Mouse (Mus musculus) gonadal fat pad, adult 2 months (tissue): ENCODE measurements around the gene Siah3. TPM values are rescaled to one million over a fixed set of nuclear protein-coding genes. Genes with fewer than 3 reads are reported as not detected.
"Not testable (repeated sequence)": the region's sequence is repeated elsewhere in the genome, so short reads cannot be mapped to it uniquely, and the experiment has no call there.

ENCODE experiments used
- DNase-seq: peaks from one replicate; pipeline ENCODE4 v3.0.0-alpha.2; 2012; ENCODE audit warnings: low read depth
- polyA plus RNA-seq: library from polyadenylated mRNA; depleted of rRNA; stranded (reverse); fragments of >200 nt; gene quantifications from 2 replicates; pipeline ENCODE4 v1.2.3, GENCODE M21; 2012; rRNA removed

The Siah3 gene
- 0.05 TPM in 2 replicates for polyA plus RNA-seq

DNA sequence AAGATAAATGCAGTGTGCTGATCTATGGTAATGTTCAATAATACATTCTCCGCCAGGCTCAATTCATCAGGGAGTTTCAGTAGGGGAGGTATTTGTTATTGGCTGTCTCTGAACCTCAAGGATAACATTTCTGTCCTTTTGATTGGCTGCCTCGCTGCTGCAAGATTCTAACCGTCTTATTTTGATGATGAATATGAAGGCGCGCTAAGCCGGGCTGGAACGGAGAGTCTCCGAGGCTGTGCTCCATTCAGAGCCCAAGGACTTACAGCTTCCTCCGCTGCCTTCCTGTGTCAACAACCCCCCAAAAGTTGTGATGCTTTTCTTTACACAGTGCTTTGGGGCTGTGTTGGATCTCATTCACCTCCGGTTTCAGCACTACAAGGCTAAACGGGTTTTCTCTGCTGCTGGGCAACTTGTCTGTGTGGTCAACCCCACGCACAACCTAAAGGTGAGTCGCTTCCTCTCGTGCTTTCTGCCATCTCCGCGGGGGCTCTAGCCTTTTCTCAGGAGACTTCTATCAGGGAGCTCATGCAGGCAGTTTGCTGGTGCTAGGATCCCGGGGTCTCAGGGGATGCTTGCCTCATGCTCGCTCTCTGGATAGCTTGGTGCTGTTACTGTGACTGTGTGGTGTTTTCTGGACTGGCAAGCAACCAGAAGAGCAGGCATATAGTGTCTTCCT, at the start of gene Siah3:
Gene Siah3 (plus strand): TSS at position 240 of the 679 bp plus-strand sequence.
- no peak for DNase-seq

DNA sequence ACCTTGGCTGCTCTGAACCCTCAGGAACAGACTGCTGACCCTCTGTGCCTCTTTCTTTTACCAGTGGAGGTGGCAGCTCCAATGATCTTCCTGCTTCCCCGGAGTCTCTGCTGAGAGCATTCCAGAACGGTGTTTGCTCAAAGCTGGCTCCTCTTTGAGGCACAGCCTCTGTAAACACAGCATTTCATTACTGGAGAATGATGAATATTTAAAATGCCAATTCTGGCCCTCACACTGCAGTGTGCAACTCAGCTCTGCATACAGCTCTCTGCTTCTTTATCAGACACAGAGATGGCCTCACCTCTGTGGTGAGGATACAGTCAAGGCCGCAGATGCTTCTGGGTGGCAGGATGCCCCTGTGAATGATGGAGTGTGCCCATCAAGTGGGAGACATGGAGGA, 46.0 kb upstream of the Siah3 start:
- no peak for DNase-seq

DNA sequence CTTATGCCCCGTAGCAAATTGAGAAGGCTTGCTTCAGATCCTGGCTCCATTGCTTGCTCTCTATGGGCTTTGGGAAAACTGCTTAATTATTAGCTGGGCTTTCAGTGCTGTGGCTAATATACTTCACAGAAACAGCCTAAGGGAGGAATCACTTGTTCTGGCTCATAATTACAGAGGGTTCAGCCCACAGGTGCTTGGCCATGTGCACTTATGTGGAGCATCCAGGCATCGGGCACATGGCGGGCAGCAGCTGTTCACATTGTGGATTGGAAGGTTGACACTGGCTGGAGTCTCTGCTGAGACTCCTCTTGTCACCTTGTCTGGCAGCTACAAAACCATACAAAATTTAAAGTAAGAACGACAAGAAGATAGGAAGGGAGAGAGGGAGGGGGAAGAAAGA, 45.4 kb upstream of the Siah3 start:
- no peak for DNase-seq

DNA sequence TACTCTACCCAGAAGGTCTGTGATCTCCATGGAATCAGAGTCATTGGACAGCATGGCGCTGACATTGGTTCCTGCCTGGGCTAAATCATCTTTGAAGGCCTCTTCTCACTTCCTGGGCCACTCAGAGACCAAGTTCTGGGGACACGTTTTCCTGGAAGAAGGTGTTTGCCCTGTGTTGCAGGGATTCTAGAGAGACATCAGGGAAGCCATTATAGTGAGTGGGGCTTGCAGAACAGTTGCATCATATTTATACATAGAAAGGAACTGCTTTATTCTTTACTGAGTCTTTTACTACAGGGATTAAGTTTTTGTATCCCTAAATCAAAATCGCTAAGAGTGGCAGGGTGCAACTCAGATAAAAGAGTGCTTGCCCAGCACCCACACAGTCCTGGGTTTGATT, 37.1 kb upstream of the Siah3 start:
- no peak for DNase-seq

DNA sequence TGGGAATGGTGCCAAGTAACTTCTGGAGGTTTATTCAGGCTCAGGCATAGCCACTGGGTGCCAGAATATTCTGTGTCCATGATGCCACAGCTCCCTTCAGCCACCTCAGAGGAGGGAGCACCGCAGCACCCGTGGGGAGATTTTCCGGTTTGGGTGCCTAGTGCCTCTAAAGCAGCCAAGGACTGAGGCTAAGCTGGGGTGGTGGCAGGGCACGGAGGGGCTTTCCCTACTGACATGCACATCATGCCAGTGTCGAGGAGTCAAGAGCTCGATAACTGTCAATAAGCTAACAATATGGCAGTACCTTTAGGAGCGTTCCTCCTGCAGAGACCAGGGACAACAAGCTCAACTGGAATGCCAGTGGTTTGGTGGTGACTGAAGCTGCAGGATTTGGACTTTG, 35.9 kb upstream of the Siah3 start:
- DNase-seq = no peak

DNA sequence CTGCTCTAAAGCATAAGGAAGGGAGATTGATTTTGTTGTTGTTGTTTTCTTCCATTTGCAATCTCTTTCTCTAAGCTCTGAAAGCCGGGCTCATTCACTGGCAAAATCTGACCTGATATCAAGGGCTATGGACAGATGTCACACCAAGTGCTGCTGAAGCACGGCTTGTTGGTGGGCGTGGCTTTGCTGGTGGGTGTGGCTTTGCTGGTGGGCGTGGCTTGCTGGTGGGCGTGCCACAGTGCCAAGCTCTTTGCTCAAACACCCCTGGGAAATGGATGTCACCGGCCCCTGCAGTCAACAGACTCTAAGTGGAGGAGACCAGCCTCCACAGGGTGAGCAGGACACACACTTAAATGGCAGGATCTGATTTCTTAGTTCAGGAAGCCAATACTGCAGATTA, 35.0 kb upstream of the Siah3 start:
- no peak for DNase-seq

DNA sequence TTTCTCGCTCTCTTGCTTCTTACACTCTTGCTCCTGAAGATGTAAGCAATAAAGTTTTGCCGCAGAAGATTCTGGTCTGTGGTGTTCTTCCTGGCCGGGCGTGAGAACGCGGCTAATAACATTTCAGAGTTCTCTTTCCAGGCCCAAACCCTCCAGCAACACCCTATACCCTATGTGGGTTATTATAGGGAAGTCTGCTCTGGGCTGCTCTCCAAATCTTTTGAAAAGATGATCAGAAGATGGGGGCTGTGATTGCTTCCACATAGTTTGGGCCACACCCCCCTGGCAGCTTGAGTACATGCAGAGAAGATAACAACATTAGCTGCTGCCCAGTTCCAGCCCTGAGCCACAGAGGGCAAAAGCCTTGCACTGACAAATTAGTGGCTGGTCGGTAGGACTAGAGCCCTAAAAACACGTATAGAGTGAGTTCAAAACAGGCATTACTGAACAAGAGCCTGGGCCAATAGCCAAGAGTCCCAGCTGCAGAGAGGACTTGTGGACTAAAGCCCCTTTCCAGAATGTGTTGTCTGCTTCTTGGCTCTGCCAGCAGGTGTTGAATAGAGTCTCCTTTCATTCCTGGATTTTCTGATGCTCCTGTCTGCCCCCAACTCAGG, 24.5 kb upstream of the Siah3 start:
- no peak for DNase-seq

DNA sequence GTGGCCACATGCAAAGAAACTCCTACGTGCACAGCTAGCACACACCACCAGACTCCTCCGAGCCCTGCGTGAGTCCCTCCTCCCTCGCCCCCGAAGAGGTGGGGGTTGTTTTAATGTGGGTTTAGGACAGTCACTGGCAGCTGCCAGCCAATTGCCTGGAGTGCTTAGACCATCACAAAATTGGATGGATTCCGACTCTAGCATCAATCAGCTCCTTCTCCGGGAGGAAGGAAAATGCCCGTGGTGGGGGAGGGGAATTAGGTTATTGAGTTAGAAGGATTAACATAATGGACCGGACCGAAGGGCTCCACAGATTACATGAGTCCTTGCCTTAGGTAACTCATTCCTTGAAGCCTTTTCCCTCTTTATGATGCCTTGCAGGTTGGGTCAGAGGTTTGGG, 22.9 kb upstream of the Siah3 start:
- no peak for DNase-seq

DNA sequence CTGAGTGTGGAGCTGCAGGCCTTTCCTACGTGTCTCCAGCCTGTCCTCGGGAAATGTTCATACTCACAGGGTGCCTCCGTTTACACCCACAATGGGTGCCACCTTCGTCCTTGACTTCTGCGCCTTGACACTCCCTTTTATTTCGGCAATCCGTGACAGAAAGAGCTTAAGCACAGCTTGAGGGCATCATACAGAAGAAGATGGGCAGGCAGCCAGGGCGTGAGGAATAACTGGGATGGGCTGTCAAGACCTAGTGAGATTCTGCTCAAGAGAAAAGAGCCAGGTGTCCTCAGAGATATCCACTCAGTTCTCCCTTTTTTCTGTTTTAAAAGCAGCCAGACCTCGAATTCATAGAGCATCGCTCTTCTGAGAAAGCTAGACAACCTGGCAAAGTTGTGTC, 21.2 kb upstream of the Siah3 start:
- no peak for DNase-seq

DNA sequence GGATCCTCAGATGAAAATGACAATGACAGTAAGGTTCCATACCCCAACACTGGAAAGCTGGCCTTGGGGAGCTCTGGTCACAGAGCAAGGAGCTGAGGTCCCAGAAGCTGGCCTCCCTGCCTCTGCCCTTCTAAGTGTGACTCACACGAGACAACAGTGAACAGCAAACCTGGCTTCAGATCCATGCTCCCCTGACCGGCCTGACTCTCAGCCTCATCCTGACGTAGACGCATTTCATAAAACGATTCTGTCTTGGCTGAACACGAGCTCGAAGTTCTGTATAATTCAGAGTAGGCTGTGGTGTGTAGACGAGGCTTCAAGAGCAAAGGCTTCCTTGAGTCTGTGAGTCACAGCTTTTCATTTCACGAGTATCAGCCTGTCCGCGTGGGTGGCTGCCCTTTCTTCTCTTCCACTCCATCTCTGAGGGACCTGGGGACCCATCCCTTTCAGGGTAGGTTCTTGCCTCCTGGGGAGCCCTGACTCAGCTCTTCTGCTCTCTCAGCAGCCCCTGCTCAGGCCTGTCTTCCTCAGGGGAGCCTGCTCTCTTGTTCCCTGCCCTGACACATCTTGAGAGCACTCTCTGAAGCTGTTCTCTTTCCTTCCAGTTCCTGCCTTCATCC, 11.2 kb upstream of the Siah3 start:
- no peak for DNase-seq

DNA sequence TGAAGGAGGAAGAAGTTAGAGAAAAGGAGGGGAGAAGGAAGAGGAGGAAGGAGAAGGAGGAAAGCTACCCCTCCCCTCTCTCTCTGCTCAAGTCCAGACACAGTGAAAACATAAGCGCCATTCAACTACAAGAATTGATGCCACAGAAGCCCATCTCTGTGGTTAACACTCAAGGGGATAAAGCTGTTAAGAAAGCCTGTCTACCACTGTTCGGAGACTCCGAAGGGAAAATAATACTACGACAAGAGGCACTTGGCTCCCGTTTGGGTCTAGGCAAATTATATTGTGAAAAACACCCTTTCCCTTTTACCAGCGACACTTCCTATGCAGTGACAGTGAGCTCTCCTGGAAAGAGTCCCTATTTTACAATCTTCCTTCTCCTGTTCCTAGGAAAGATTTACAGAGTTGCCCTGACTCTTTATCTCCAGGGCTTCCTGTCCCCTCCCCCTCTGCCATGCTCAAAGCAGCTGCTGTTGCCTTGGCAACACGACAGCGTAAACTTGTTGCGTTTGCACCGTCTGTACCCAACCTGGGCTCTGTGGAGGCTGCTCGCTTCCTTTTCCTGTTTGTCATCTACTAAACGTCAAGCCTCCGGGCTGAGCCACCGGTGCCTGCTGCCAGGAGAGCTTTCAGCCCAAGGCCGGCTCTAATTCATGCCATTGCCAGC, 10.4 kb upstream of the Siah3 start:
- DNase-seq = no peak

DNA sequence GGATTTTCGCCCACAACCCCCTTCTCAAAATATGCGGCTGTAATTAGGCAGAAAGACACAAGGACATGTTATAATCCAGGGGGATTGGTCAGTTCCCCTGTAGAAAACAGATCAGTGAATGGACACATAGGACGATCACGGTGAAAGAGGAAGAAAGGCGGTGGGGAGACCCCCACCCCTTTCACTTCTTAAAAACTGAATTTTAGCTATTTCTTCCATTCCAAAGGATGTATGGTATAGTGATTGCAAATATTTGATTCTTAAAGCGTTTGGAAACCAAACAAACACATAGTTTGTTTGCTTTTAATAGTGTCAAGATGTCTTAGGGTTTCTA, 9.9 kb upstream of the Siah3 start:
- DNase-seq = no peak

DNA sequence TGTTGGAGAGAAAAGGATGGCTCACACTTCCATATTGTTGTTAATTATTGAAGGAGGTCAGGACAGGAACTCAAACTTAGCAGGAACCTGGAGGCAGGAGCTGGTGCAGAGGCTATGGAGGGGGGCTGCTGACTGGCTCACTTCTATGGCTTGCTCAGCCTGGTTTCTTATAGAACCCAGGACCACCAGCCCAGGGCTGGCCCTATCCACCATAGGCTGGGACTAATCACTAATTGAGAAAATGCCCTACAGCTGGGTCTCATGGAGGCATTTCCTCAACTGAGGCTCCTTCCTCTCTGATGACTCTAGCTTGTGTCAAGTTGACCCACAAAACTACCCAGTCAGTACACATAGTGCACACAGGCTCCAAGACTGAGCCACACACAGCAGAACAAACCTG, 9.5 kb upstream of the Siah3 start:
- not testable (repeated sequence) for DNase-seq

DNA sequence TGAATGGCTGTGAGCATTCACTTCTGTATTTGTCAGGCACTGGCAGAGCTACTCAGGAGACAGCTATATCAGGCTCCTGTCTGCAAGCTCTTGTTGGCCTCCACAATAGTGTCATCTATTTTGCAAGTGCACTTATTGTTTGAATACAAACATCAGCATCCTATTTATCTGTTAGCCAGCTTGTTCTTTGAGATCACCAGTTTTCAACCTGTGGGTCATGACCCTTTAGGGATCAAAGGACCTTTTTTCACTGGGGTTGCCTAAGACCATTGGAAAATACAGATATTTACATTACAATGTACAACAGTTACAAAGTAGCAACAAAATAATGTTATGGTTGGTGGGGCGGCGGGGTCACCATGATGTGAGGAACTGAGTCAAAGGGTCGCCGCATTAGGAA, 1.9 kb upstream of the Siah3 start:
- DNase-seq = no peak

DNA sequence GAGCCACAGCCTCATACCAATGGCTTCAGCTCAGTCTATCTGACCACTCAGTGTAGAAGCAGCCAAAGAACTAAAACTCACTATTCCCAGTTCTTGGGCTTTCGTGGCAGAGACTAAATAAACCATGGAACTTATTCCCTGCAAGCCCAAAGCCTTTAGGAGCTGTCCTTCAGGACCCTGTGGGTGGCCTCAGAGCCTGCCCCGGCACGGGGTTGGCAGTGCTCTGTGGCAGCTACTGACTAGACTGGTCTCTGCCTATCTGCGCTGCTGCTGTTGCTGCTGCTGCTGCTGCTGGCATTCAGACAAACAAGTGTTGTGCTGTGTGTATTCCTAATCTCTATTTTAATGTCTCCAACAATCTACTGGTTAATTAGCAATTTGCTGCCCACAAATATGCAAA, 1.1 kb upstream of the Siah3 start:
- no peak for DNase-seq

DNA sequence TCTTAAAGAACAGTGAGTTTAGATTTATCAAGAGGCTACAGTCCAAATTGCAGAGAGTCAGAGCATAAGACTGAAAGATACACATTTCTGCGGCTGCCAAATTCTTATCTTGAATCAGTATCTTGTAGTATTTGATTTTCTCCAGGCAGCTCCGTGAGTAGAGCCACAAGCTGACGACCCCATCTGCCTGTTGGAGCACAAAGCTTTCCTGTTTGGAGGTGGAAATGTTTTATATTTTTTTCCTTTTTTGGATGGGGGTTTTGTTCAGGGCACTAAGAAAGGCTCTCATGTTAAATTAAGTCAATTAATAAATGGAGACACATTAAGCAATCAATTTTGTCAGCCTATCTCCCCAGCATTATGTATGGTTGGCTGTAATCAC, 430 bp upstream of the Siah3 start:
- DNase-seq = no peak

DNA sequence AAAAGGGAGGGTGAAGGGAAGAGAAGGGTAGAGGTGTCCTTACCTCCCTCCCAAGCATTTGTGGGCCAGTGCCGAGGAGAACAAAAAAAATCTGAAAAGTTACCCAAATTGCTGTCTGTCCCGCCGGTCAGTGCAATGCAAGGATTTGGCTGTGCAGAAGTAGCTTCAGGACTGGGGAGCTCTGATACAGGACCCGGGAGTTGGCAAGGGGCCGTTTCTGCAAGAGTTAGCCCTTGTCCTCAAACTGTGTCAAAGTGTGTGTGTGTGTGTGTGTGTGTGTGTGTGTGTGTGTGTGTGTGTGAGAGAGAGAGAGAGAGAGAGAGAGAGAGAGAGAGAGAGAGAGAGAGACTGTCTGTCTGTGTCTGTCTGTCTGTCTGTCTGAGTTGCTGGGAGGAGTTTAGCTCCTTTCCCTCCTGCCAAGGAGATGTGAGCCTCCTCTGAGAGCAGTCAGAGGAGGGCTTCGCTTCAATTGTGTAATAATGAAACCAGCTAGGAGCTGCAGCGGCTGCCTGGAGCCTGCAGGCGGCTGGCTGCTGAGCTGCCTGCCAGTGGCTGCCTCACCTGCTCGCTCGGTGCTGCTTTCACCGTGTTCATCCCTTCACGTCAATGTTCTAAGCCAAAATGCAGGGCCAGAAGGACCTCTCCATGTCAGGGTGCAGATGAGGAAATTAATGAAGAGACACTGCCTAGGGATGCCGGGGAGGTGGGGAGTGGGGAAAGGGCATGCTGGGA, 873 bp downstream of the Siah3 start:
- no peak for DNase-seq

DNA sequence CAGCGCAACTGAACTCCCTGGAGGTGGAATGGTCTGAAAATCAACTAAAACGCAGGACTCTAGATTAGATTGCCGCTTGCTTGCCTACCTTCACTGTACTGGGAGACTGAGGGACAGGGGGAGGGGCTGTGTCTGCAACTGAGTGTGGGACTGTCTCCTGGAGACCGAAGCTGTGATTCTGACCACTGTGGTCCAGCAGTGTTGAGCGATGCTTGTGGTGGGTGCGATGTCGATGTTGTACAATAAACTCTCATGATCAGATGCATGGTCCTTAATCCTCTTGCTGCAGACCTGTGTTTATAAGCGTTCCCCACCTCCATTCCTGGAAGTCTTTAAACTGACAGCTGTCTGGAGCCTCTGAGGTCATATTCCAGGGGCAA, 1.4 kb downstream of the Siah3 start:
- DNase-seq = no peak

DNA sequence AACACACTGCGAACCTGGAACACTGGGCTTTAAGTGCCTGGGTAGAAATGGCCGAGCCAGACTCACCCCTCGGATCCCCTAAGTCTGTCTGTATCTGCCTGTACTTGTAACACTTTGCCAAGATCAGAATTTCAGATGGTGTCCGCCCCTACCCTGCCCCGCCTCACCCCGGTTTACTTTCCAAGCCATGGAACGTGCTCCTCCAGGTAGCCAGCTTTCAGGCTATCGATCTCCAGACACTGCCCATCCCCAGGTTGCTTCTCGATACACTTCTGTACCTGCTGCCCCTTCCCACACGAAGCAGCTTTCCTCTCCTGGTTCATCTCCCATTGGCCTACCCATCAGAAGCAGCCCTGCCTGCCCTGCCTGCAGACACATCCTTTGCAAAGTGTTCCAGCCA, 3.6 kb downstream of the Siah3 start:
- DNase-seq = no peak

DNA sequence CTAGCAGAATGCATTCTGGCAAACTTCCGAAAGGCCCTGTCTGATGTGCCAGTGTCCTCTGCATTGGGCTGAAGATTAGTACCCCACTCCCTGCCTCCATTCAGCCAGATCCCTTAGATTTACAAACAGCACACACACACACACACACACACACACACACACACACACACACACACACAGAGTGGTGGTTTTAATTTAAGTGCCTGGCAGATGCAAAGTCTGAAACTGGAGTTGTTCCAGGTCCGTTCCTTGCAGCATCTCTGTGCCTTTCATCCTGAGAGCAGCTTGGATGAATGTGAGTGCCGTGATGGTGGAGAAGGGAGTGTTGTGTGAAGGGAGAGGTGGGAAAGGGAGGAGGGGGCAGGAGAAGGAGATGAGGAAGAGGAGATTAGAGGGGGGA, 4.2 kb downstream of the Siah3 start:
- DNase-seq = no peak

DNA sequence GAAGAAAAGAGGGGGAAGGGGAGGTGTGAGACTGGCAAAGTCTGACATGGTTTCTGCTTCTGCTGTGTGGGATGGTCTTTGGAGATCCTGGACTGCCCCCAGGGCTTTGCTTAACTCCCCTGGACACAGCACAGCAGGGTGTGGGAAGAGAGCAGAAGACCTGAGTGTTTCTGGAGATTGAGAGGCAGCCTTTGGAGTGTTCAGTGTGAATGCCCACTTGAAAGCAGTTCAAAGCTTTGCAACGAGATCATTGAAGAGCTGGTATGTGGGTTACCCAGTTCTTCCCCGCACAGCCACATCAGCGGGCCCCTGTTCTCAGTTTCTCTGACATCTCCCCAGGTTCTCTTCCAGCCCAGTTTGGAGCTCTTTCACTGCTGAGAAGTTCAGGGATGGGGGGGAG, 4.7 kb downstream of the Siah3 start:
- DNase-seq = no peak

DNA sequence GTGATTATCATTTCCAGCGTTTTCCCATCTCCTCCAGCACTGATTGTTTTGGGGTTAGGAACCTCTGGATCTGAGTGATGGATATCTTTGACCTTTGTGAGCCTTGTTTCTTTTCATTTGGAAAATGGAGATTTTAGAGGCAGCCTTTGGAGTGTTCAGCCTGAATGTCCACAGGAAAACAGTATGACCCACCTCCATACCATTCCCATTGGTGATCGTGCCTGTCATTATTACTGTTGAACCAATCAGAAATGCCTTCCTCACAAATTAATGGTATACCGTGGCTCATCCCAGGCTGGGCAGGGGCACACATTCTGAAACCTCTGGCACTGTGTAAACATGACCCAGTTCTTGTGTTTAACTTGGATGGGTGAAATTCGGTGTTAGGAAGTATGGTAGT, 6.0 kb downstream of the Siah3 start:
- no peak for DNase-seq

DNA sequence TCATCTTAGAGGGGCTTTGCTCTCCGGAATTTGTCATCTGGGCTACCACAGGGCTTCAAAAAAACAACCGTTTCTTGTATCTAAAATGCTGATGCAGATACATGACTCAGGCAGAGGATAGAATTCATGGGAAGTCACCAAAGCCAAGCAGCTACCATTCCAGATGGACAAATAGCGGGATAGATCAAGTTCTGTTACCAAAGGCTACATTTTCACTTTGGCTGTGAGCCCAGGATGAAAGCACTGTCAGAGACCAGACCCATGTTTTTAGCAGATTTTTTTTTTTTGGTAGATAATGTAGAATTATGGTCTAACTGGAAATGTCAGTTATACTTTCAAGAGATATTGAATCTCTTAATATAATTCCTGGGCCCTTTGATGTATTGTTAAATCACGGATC, 7.4 kb downstream of the Siah3 start:
- no peak for DNase-seq
